Mouse (Mus musculus) midbrain, embryonic 10.5 days (tissue): ENCODE data around the gene Sh3bgr. TPM values are rescaled to one million over a fixed set of nuclear protein-coding genes. Genes with fewer than 3 reads are reported as not detected.

Source experiments
- DNase-seq: peaks from one replicate; pipeline ENCODE4 v3.0.0-alpha.2; 2017; ENCODE audit warnings: low spot score
- H3K27ac ChIP-seq: fragments of 300-500 bp; sonication (generic); replicated peaks from 2 replicates; pipeline ENCODE4 v1.5.1; 2016; ENCODE audit warnings: mild to moderate bottlenecking
- H3K27me3 ChIP-seq: fragments of 300-500 bp; sonication (generic); 2 replicates; pipeline ENCODE4 v1.6.1; 2016; ENCODE audit warnings: low read depth, mild to moderate bottlenecking; ENCODE audit not compliant: poor library complexity, severe bottlenecking
- H3K36me3 ChIP-seq: fragments of 300-500 bp; sonication (generic); 2 replicates; pipeline ENCODE4 v1.6.1; 2016; ENCODE audit warnings: mild to moderate bottlenecking, moderate library complexity
- H3K4me1 ChIP-seq: fragments of 300-500 bp; sonication (generic); 2 replicates; pipeline ENCODE4 v1.6.1; 2016
- H3K4me3 ChIP-seq: fragments of 300-500 bp; sonication (generic); 2 replicates; pipeline ENCODE4 v1.5.1; 2016; ENCODE audit warnings: mild to moderate bottlenecking, moderate library complexity
- H3K9me3 ChIP-seq: fragments of 300-500 bp; sonication (generic); replicated peaks from 2 replicates; pipeline ENCODE4 v1.6.1; 2016; ENCODE audit warnings: mild to moderate bottlenecking
- WGBS: fragments of 180-500 bp; shearing (Covaris S2); methylation state at CpG from one replicate; pipeline ENCODE4 v1.1.7; 2016; 5-methylcytosine and 5-hydroxymethylcytosine counted together
- polyA plus RNA-seq: library from polyadenylated mRNA; unstranded; fragments of >200 nt; fragmentation: Nextera tagmentation; extraction: Ambion mirVana; gene quantifications from 2 replicates; pipeline ENCODE4 v1.2.1, GENCODE M21; 2016

Gene Sh3bgr
- polyA plus RNA-seq, 1 experiment from 2014 or later: 2.0 TPM

DNA sequence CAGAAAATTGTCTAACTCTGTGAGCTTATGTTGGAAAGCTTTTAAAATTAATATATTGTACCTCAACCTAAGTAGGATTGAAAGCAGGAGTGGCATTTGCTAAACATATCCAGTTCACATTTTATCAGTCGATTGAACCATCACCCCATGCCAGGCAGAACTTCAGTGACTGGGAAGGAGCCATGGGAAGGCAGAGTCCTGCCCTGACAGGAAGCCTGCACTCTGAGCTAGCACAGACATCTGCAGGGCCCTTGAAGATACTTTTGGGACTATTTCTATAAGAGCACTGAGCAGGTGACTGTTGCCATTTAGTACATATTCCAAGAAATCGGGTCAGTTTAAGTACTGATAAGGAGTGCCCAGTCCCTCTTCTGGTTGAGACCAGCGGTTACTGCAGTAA, 21.7 kb downstream of the Sh3bgr start:
- Histone ChIP-seq H3K36me3 (no peaks in the 10 kb centered on the region), H3K9me3 (no peaks in the 10 kb centered on the region), H3K4me1 (no peaks in the 10 kb centered on the region), H3K27ac (no peak overlapping the region), H3K4me3 (no peak overlapping the region), H3K27me3 (no peaks in the 10 kb centered on the region)
- DNase-seq: no peak
- WGBS: 85% methylated on average over 3 of the region's 3 CpGs

DNA sequence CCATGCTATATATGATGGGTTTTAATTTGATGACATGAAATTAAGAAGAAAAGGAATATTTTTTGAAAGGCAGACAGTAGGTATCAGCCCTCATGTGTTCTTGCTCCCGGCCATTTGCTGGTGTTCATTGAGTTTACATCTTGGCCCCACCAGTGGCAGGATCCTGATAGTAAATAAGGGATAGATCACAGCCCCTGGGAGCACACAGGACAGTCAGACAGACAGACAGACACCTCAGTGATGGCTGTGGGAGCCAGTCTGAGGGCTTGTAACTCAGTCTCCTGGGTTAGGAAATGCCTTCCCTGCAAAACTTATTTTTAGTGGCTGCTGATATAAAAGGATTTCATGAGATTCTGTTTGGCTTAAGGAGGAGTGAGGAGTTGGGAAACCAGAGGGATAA, 22.2 kb downstream of the Sh3bgr start:
- Histone ChIP-seq H3K27me3 (no peaks in the 10 kb centered on the region), H3K9me3 (no peaks in the 10 kb centered on the region), H3K27ac (no peak overlapping the region), H3K4me3 (no peak overlapping the region), H3K4me1 (no peaks in the 10 kb centered on the region), H3K36me3 (no peaks in the 10 kb centered on the region)
- 83% methylated on average over 1 of the region's 1 CpGs for WGBS
- DNase-seq: no peak

- no peaks in the 10 kb centered on the region for H3K36me3 ChIP-seq
- no peaks in the 10 kb centered on the region for H3K9me3 ChIP-seq
- DNase-seq: no peak
- 87% methylated on average over 13 of the region's 13 CpGs for WGBS
- no peaks in the 10 kb centered on the region for H3K27me3 ChIP-seq
- no peak overlapping the region for H3K27ac ChIP-seq
- no peak overlapping the region for H3K4me3 ChIP-seq
- H3K4me1 ChIP-seq: no peaks in the 10 kb centered on the region
These were observed 28.2 kb downstream of the Sh3bgr start for GRCm38 (mm10) chr16:96228438-96228837.

DNA sequence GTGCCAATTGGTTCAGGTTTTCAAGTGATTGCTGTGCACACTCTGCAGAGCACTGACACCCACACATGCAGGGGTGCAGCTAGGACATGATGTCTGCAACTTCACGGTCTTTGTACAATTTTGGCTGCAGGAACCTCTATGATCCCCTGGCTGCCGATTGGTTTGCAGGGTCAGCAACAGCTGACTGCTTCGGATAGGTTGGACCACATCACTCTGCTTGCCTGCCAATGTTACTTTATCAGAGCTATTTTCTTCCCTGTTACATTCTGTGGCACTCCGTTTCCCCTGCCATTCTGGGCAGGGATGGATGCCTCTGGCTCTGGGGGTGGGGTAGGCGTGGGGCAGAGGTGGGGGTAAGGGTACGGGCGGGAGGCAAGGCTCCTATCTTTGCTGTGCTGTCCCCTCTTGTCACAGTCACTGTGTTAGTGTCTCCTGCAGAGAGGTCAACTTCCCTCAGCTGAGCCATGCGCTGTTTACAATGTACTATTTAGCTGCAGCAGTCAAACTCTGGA, 28.9 kb downstream of the Sh3bgr start:
- no peak overlapping the region for H3K4me3 ChIP-seq
- 73% methylated on average over 8 of the region's 8 CpGs for WGBS
- H3K27ac ChIP-seq: no peak overlapping the region
- no peaks in the 10 kb centered on the region for H3K27me3 ChIP-seq
- no peak for DNase-seq
- no peaks in the 10 kb centered on the region for H3K9me3 ChIP-seq
- no peaks in the 10 kb centered on the region for H3K4me1 ChIP-seq
- no peaks in the 10 kb centered on the region for H3K36me3 ChIP-seq

DNA sequence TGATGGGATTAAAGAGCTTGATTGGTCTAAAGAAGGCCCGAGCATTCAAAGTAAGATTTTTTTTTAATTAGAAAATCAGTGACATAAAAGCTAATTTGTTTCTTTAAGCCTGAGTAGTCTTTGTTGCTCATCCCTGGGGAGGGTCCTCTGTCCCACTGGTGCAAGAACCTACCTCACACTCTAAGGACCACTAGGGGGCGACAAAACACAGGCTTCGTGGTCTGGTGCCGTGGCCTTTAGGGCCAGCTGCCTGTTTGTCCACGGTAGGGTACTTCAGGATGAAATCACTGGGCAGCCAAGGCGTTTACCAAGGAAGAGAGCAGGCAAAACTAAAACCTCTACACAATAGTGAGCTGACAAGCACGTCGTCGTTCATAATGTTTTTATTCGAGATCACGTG, 30.2 kb downstream of the Sh3bgr start:
- peak; percentile 77 for DNase-seq
- Histone ChIP-seq H3K4me1 (peaks cover 5% of the 10 kb centered on the region), H3K9me3 (no peaks in the 10 kb centered on the region), H3K4me3 (no peak overlapping the region), H3K27ac (no peak overlapping the region), H3K27me3 (no peaks in the 10 kb centered on the region), H3K36me3 (no peaks in the 10 kb centered on the region)
- WGBS: 38% methylated on average over 11 of the region's 11 CpGs

DNA sequence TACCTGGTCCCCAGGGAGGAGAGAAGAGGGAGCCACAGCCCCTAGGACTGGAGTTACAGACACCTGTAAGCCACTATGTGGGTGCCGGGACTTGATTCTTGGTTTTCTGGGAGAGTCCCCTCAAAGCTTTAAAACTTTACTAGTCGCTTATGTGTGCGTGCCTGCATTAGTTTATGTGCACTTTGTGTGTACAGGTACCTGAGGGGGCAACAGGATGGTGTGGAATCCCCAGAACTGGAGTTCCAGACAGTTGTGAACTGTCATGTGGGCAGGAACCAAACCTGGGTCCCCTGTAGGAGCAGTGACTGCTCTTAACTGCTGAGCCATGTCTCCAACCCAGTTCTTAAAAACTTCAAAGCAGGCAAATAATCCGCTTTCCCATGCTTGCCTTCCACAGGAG, 31.0 kb downstream of the Sh3bgr start:
- DNase-seq: no peak
- Histone ChIP-seq H3K27ac (no peak overlapping the region), H3K9me3 (no peaks in the 10 kb centered on the region), H3K36me3 (no peaks in the 10 kb centered on the region), H3K27me3 (no peaks in the 10 kb centered on the region), H3K4me1 (peaks cover 10% of the 10 kb centered on the region), H3K4me3 (no peak overlapping the region)
- 95% methylated on average over 4 of the region's 4 CpGs for WGBS

DNA sequence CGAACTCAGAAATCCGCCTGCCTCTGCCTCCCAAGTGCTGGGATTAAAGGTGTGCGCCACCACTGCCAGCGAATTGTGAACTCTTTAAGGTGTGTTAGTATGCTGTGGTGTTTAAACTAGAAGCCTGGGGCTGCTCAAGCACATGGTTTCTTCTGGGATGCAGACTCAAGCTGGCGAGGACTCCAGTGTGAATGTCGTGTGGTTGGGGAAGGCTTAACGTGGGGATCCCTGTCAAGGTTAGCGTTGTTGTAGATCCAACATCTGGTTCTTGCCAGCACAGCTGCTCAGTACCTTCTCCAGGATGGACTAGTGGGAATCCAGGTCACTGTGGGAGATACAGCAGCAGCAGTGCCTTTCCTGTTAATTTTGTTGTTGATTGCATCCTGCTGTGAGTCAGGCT, 31.7 kb downstream of the Sh3bgr start:
- DNase-seq: no peak
- 84% methylated on average over 8 of the region's 8 CpGs for WGBS
- Histone ChIP-seq H3K9me3 (no peaks in the 10 kb centered on the region), H3K27ac (no peak overlapping the region), H3K4me1 (peaks cover 10% of the 10 kb centered on the region), H3K36me3 (no peaks in the 10 kb centered on the region), H3K4me3 (no peak overlapping the region), H3K27me3 (no peaks in the 10 kb centered on the region)

DNA sequence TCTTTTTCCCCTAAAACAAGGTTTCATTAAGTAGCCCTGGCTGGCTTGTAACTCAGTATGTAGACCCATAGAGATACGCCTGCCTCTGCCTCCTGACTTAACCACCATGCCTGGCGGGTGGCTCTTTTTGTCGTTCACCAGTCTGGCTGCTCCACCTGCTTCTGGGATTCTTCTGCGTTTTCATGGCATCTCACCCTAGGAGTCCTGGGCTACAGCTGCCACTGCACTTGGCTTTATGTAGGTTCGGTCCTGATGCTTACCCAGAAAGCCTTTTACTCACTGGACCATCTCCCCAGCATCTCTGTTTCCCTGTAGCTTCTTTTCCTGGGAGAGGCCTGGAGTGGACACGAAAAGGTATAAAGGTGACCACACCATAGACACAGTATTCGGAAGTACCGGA, 33.7 kb downstream of the Sh3bgr start:
- Histone ChIP-seq H3K27me3 (no peaks in the 10 kb centered on the region), H3K9me3 (no peaks in the 10 kb centered on the region), H3K27ac (no peak overlapping the region), H3K4me1 (peaks cover 10% of the 10 kb centered on the region), H3K36me3 (no peaks in the 10 kb centered on the region), H3K4me3 (no peak overlapping the region)
- WGBS: 88% methylated on average over 8 of the region's 8 CpGs
- DNase-seq: no peak

GRCm38 (mm10) chr16:96235366-96235970, 35.2 kb downstream of the Sh3bgr start, which contains the start of gene B3galt5:
B3galt5 (plus strand) TSS chr16:96235801.
- H3K36me3 ChIP-seq: no peaks in the 10 kb centered on the region
- H3K9me3 ChIP-seq: no peaks in the 10 kb centered on the region
- 74% methylated on average over 17 of the region's 17 CpGs for WGBS
- H3K27ac ChIP-seq: peak within 1 kb of the TSS; percentile 67
- no peak for DNase-seq
- H3K4me3 ChIP-seq: no peak within 1 kb of the TSS
- peaks cover 10% of the 10 kb centered on the region for H3K4me1 ChIP-seq
- no peaks in the 10 kb centered on the region for H3K27me3 ChIP-seq

DNA sequence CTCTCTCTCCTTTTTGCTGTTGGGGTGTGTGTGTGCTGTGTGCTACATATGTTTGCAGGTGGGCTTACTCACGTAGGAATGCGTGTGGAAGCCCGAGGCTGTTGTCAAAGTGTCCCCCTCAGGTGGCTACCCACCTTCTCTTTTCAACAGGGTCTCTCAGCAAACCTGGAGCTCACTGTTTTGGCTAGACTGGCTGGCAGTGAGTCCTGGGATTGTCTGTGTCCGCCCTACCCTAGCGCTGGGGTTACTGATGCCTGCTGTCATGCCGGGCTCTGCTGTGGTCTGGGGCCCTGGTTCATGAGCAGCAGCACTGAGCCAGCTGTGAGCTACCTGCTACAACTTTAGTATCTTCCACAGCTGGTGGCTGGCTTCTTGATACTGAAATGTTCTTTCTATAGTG, 44.2 kb downstream of the Sh3bgr start:
- H3K27me3 ChIP-seq: no peaks in the 10 kb centered on the region
- 83% methylated on average over 6 of the region's 6 CpGs for WGBS
- H3K4me1 ChIP-seq: 0 out of 2 replicates have a peak, but pooled peaks cover 3% of the 10 kb centered on the region
- H3K4me3 ChIP-seq: no peak overlapping the region
- H3K9me3 ChIP-seq: no peaks in the 10 kb centered on the region; the same call in 1 of the 2 replicates
- H3K36me3 ChIP-seq: no peaks in the 10 kb centered on the region
- DNase-seq: no peak
- H3K27ac ChIP-seq: no peak overlapping the region

- Histone ChIP-seq H3K4me1 (no peaks in the 10 kb centered on the region), H3K27me3 (no peaks in the 10 kb centered on the region), H3K4me3 (no peak overlapping the region), H3K9me3 (no peaks in the 10 kb centered on the region; the same call in 1 of the 2 replicates), H3K36me3 (no peaks in the 10 kb centered on the region), H3K27ac (no peak overlapping the region)
- WGBS: 92% methylated on average over 7 of the region's 7 CpGs
- no peak for DNase-seq
These were observed 49.4 kb downstream of the Sh3bgr start for GRCm38 (mm10) chr16:96249635-96250034.

- Histone ChIP-seq H3K27ac (no peak overlapping the region), H3K27me3 (no peaks in the 10 kb centered on the region), H3K4me1 (no peaks in the 10 kb centered on the region), H3K9me3 (no peaks in the 10 kb centered on the region; the same call in 1 of the 2 replicates), H3K36me3 (no peaks in the 10 kb centered on the region), H3K4me3 (no peak overlapping the region)
- 94% methylated on average over 1 of the region's 1 CpGs for WGBS
- no peak for DNase-seq
These were observed 51.9 kb downstream of the Sh3bgr start for GRCm38 (mm10) chr16:96252146-96252545.

DNA sequence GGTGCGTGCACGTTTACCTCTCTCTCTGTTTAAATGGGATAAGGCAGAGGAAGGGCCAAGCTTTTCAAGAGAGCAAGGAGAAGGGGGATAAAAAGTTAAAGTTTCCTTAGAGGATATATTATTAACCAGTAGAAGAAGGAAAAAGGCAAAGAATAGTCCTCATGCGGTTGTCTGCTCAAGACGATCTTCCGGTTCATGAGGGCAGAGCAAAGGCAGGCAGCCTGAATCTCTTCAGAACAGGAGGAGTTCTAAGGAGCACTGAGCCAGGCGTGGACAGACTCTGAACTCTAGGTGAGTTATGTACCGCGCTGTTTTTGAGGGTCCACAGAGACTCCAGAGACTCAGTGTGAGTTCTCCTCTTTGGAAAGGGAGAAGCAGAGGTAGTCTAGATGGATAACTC, 58.2 kb downstream of the Sh3bgr start:
- H3K4me1 ChIP-seq: no peaks in the 10 kb centered on the region
- no peaks in the 10 kb centered on the region for H3K27me3 ChIP-seq
- no peak overlapping the region for H3K27ac ChIP-seq
- H3K9me3 ChIP-seq: no peaks in the 10 kb centered on the region
- no peak overlapping the region for H3K4me3 ChIP-seq
- DNase-seq: no peak
- H3K36me3 ChIP-seq: no peaks in the 10 kb centered on the region
- WGBS: 84% methylated on average over 8 of the region's 8 CpGs
